In genomic region chr3:121736025-121736744, GRCm38 (mm10) we compare ENCODE assay signal across 9 mouse cellular contexts. TPM values are rescaled to one million over a fixed set of nuclear protein-coding genes. Genes with fewer than 3 reads are reported as not detected.
DNase-seq lines count a peak whose midpoint lies in the region; ATAC-seq and TF ChIP-seq lines count a peak whose summit lies in the region.
"Had no signal": no experiment of that assay in that cellular context is flagged by ENCODE, and none has a peak within 500 bp of the region (broad histone marks: within the 10 kb centered on the region; RNA-seq: fewer than 3 reads in every experiment).

No protein-coding gene starts in this region.

- no peaks in the 10 kb centered on the region for H3K9me3 ChIP-seq in forebrain, embryonic 11.5 days (ENCODE audit: control insufficient read depth, low read length)
- H3K9me3 ChIP-seq in heart, embryonic 14.5 days (ENCODE audit: control insufficient read depth, low read length): no peaks in the 10 kb centered on the region
- H3K9me3 ChIP-seq in kidney, postnatal 0 days (replicated peaks; ENCODE audit: low read length): no peaks in the 10 kb centered on the region
- no peaks in the 10 kb centered on the region for H3K9me3 ChIP-seq in liver, embryonic 11.5 days (ENCODE audit: control insufficient read depth, low read length)
- H3K9me3 ChIP-seq in stomach, embryonic 16.5 days (replicated peaks; ENCODE audit: control insufficient read depth, low read length): no peaks in the 10 kb centered on the region
- H3K9me3 ChIP-seq: embryonic facial prominence, embryonic 12.5 days had no signal

- TF ChIP-seq CTCF in brain, embryonic 14.5 days (IDR thresholded peaks at IDR 0.05; ENCODE audit: borderline replicate concordance, extremely low read depth, insufficient read depth, insufficient read length): peak; percentile 94
- TF ChIP-seq CTCF in kidney, postnatal 0 days (IDR thresholded peaks at IDR 0.05; ENCODE audit: low read depth): peak; percentile 85

- no peak for TF ChIP-seq POLR2A in brain, embryonic 14.5 days (IDR thresholded peaks at IDR 0.05; ENCODE audit: borderline replicate concordance, extremely low read depth, insufficient read depth, insufficient read length, poor library complexity, severe bottlenecking)

- H3K9ac ChIP-seq in forebrain, embryonic 11.5 days (ENCODE audit: low read length): no peak overlapping the region
- H3K9ac ChIP-seq in heart, embryonic 14.5 days (ENCODE audit: low read length): peak overlapping the region; percentile 54
- H3K9ac ChIP-seq in kidney, postnatal 0 days (ENCODE audit: low read depth, low read length): no peak overlapping the region
- H3K9ac ChIP-seq in liver, embryonic 11.5 days (ENCODE audit: low read depth, low read length): no peak overlapping the region
- H3K9ac ChIP-seq in stomach, embryonic 16.5 days (ENCODE audit: low read length): peak overlapping the region; percentile 21; the same call in 1 of the 2 replicates
- H3K9ac ChIP-seq: embryonic facial prominence, embryonic 12.5 days had no signal

- H3K36me3 ChIP-seq in forebrain, embryonic 11.5 days (ENCODE audit: control insufficient read depth, insufficient read depth, low read length): no peaks in the 10 kb centered on the region
- H3K36me3 ChIP-seq in heart, embryonic 14.5 days (ENCODE audit: control insufficient read depth, insufficient read depth, low read length): peaks cover 27% of the 10 kb centered on the region
- no peaks in the 10 kb centered on the region for H3K36me3 ChIP-seq in kidney, postnatal 0 days (ENCODE audit: insufficient read depth, low read length)
- H3K36me3 ChIP-seq in liver, embryonic 11.5 days (ENCODE audit: control insufficient read depth, insufficient read depth, low read length): no peaks in the 10 kb centered on the region
- H3K36me3 ChIP-seq in stomach, embryonic 16.5 days (ENCODE audit: control insufficient read depth, insufficient read depth, low read length): no peaks in the 10 kb centered on the region

- no peaks in the 10 kb centered on the region for H3K27me3 ChIP-seq in forebrain, embryonic 11.5 days (ENCODE audit: control insufficient read depth, insufficient read depth, low read length)
- no peaks in the 10 kb centered on the region for H3K27me3 ChIP-seq in heart, embryonic 14.5 days (ENCODE audit: control insufficient read depth, insufficient read depth, low read length)
- H3K27me3 ChIP-seq in kidney, postnatal 0 days (ENCODE audit: insufficient read depth, low read length): no peaks in the 10 kb centered on the region
- no peaks in the 10 kb centered on the region for H3K27me3 ChIP-seq in liver, embryonic 11.5 days (replicated peaks; ENCODE audit: control insufficient read depth, insufficient read depth, low read length)
- no peaks in the 10 kb centered on the region for H3K27me3 ChIP-seq in stomach, embryonic 16.5 days (ENCODE audit: control insufficient read depth, insufficient read depth, low read length)
- H3K27me3 ChIP-seq: embryonic facial prominence, embryonic 12.5 days had no signal

- peak; percentile 41 for ATAC-seq in CD4-positive, CD25-positive, alpha-beta regulatory T cell, adult 4 months
- ATAC-seq in forebrain, embryonic 11.5 days (replicated peaks; ENCODE audit: low FRiP score): peak; percentile 86
- ATAC-seq in heart, embryonic 14.5 days (ENCODE audit: insufficient number of reproducible peaks, insufficient read depth, low FRiP score, low read depth): peak; percentile 93
- peak; percentile 76 for ATAC-seq in kidney, postnatal 0 days (replicated peaks; ENCODE audit: low FRiP score, low read depth)
- no peak for ATAC-seq in liver, embryonic 11.5 days (replicated peaks; ENCODE audit: low FRiP score)
- peak; percentile 82 for ATAC-seq in stomach, embryonic 16.5 days (ENCODE audit: insufficient read depth, low FRiP score)

- H3K27ac ChIP-seq in forebrain, embryonic 11.5 days (ENCODE audit: low read depth, low read length): no peak overlapping the region
- H3K27ac ChIP-seq in heart, embryonic 14.5 days (replicated peaks in 1 of 2; ENCODE audit: control insufficient read depth in 1 of 2, insufficient read depth in 1 of 2, low read depth in 2 of 2, low read length in 2 of 2): peak overlapping the region; percentile 97 to 99
- peak overlapping the region; percentile 72 for H3K27ac ChIP-seq in kidney, postnatal 0 days
- H3K27ac ChIP-seq in liver, embryonic 11.5 days (ENCODE audit: low read depth, low read length): no peak overlapping the region
- peak overlapping the region; percentile 50 for H3K27ac ChIP-seq in stomach, embryonic 16.5 days (ENCODE audit: low read length)
- H3K27ac ChIP-seq: embryonic facial prominence, embryonic 12.5 days had no signal

- H3K4me3 ChIP-seq in forebrain, embryonic 11.5 days (ENCODE audit: low read depth, low read length): no peak overlapping the region
- 0 out of 4 replicates have a peak overlapping the region, but pooled peaks of 1 of the 2 experiments have one; percentile 5 for H3K4me3 ChIP-seq in heart, embryonic 14.5 days (ENCODE audit: control insufficient read depth in 1 of 2, insufficient read depth in 1 of 2, low read depth in 1 of 2, low read length in 2 of 2)
- no peak overlapping the region for H3K4me3 ChIP-seq in kidney, postnatal 0 days (replicated peaks; ENCODE audit: low read depth, low read length)
- no peak overlapping the region for H3K4me3 ChIP-seq in liver, embryonic 11.5 days (ENCODE audit: low read depth, low read length)
- no peak overlapping the region for H3K4me3 ChIP-seq in stomach, embryonic 16.5 days (replicated peaks; ENCODE audit: low read length)
- H3K4me3 ChIP-seq: embryonic facial prominence, embryonic 12.5 days had no signal

- 35% methylated on average over 18 of the region's 18 CpGs for WGBS in forebrain, embryonic 11.5 days
- WGBS in heart, embryonic 14.5 days: 10% methylated on average over 18 of the region's 18 CpGs
- 29% methylated on average over 18 of the region's 18 CpGs for WGBS in kidney, postnatal 0 days
- 38% methylated on average over 18 of the region's 18 CpGs for WGBS in liver, embryonic 11.5 days
- 21% methylated on average over 18 of the region's 18 CpGs for WGBS in stomach, embryonic 16.5 days

- DNase-seq in brain, embryonic 14.5 days (ENCODE audit: low read depth): peak; percentile 93
- DNase-seq in forebrain, embryonic 11.5 days (ENCODE audit: low spot score): peak; percentile 87
- DNase-seq in kidney, postnatal 0 days (ENCODE audit: low spot score): peak; percentile 92
- DNase-seq in liver, embryonic 11.5 days (ENCODE audit: low spot score): peak; percentile 65
- peak; percentile 76 for DNase-seq in neural tube, embryonic 10.5 days (ENCODE audit: extremely low spot score, low spot score)

- H3K4me2 ChIP-seq in forebrain, embryonic 11.5 days (ENCODE audit: low read depth, low read length, severe bottlenecking): no peak overlapping the region
- peak overlapping the region; percentile 53 for H3K4me2 ChIP-seq in heart, embryonic 14.5 days (ENCODE audit: low read length)
- H3K4me2 ChIP-seq in kidney, postnatal 0 days (ENCODE audit: low read length): no peak overlapping the region
- H3K4me2 ChIP-seq in liver, embryonic 11.5 days: no peak overlapping the region
- peak overlapping the region; percentile 22 for H3K4me2 ChIP-seq in stomach, embryonic 16.5 days (ENCODE audit: low read depth, low read length)
- H3K4me2 ChIP-seq: embryonic facial prominence, embryonic 12.5 days had no signal

- peaks cover 3% of the 10 kb centered on the region; the same call in 1 of the 2 replicates for H3K4me1 ChIP-seq in forebrain, embryonic 11.5 days (replicated peaks; ENCODE audit: control insufficient read depth, insufficient read depth, low read length)
- peaks cover 22 to 25% of the 10 kb centered on the region in 2 experiments for H3K4me1 ChIP-seq in heart, embryonic 14.5 days (ENCODE audit: control insufficient read depth in 2 of 2, insufficient read depth in 2 of 2, low read length in 2 of 2)
- H3K4me1 ChIP-seq in kidney, postnatal 0 days (replicated peaks; ENCODE audit: insufficient read depth, low read length): peaks cover 7% of the 10 kb centered on the region; the same call in 1 of the 2 replicates
- peaks cover 14% of the 10 kb centered on the region; the same call in 1 of the 2 replicates for H3K4me1 ChIP-seq in liver, embryonic 11.5 days (replicated peaks; ENCODE audit: control insufficient read depth, insufficient read depth, low read length)
- peaks cover 12% of the 10 kb centered on the region for H3K4me1 ChIP-seq in stomach, embryonic 16.5 days (ENCODE audit: control insufficient read depth, insufficient read depth, low read length)

RNA-seq across cellular contexts. Expression of gene F3, which starts 12.8 kb away (rescaled TPM):
- polyA plus RNA-seq in CD4-positive, CD25-positive, alpha-beta regulatory T cell, adult 4 months (2017; shearing (Covaris generic)): not detected
- 6.5 and 7.5 TPM in 2 replicates for polyA plus RNA-seq in brain, embryonic 14.5 days (2012; rRNA removed)
- 8.0 and 9.2 TPM in 2 replicates for polyA plus RNA-seq in forebrain, embryonic 11.5 days (2014; fragmentation: Nextera tagmentation; extraction: Ambion mirVana)
- 6.8 and 6.9 TPM in 2 replicates for polyA plus RNA-seq in heart, embryonic 14.5 days (2014; fragmentation: Nextera tagmentation; extraction: Ambion mirVana)
- 22.8 and 24.2 TPM in 2 replicates for polyA plus RNA-seq in kidney, postnatal 0 days (2015; fragmentation: Nextera tagmentation; extraction: Ambion mirVana)
- 1.7 and 2.3 TPM in 2 replicates for polyA plus RNA-seq in liver, embryonic 11.5 days (2014; fragmentation: Nextera tagmentation; extraction: Ambion mirVana)
- 39.0 and 56.7 TPM in 2 replicates for polyA plus RNA-seq in stomach, embryonic 16.5 days (2015; fragmentation: Nextera tagmentation; extraction: Ambion mirVana)

Comparison
In these comparisons a context has a peak if more than half of its experiments do, and no peak if none do; other contexts are left out.
1. H3K27ac ChIP-seq: peak in heart, embryonic 14.5 days (2 of 2), kidney, postnatal 0 days (single experiment) and stomach, embryonic 16.5 days (single experiment); none in forebrain, embryonic 11.5 days (single experiment) and liver, embryonic 11.5 days (single experiment).
2. H3K4me2 ChIP-seq: peak in heart, embryonic 14.5 days (single experiment) and stomach, embryonic 16.5 days (single experiment); none in forebrain, embryonic 11.5 days (single experiment), kidney, postnatal 0 days (single experiment) and liver, embryonic 11.5 days (single experiment).
3. H3K9ac ChIP-seq: peak in heart, embryonic 14.5 days (single experiment) and stomach, embryonic 16.5 days (single experiment); none in forebrain, embryonic 11.5 days (single experiment), kidney, postnatal 0 days (single experiment) and liver, embryonic 11.5 days (single experiment).
4. Peak in every context shown above with its lines, with median percentiles within 50 percentile points of each other: DNase-seq.